Mouse (Mus musculus): ENCODE data around the gene Ccl21a.
"Not testable (repeated sequence)": the region's sequence is repeated elsewhere in the genome, so short reads cannot be mapped to it uniquely, and the experiment has no call there.

The Ccl21a gene

DNA sequence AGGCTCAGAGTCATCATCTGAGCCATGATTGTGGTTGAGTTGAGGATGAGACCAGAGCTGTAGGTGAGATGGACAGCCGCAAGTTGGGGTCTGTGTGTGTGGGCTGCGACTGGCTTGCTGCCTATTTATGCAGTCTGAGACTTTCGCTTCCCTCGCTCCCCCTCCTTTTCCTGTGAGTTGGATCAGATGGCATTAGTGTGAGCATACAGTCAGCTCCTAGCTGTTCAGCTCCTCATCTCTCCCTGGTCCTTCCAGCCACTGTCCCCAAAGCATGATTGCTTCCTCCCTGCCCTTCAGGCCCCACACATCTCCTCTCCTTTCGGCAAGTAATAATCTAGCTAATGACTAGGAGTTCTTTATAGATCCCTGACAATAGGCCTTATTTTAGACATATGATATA, at the start of gene Ccl21a:
Gene Ccl21a, minus strand, starts transcription at position 101 of the 400 bp plus-strand sequence.
- not testable (repeated sequence) for DNase-seq (ENCODE audit: low read depth)

GRCm38 (mm10) chr4:42756477-42756876, 17.3 kb downstream of the Ccl21a start, which contains the start of gene Ccl19:
Gene Ccl19, minus strand, starts transcription at chr4:42756577.
- DNase-seq (ENCODE audit: low read depth) = not testable (repeated sequence)

DNA sequence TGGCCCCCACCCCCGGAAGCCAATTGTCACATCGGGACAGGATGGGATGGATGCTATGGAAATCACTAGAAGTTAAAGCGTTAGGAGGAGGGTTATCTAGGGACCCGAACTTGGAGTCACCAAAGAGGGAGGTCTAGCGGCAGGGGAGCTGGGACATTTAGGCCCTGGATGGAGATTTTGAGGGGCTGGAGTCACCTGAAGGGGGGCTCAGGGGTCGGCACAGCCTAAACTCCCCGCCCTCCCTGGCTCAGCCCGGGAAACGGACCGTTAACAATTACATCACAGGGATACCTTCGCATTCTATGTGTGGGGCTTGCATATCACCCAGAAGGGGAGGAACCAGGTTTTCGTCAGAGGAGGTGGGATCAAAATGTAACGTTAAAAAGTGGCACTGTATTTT, 38.5 kb downstream of the Ccl21a start, which contains the start of gene 4930578G10Rik:
Gene 4930578G10Rik, plus strand, starts transcription at position 301 of the 400 bp plus-strand sequence.
- DNase-seq (ENCODE audit: low read depth) = not testable (repeated sequence)
